13 mouse cellular contexts compared by ENCODE assay signal in the genomic region with DNA sequence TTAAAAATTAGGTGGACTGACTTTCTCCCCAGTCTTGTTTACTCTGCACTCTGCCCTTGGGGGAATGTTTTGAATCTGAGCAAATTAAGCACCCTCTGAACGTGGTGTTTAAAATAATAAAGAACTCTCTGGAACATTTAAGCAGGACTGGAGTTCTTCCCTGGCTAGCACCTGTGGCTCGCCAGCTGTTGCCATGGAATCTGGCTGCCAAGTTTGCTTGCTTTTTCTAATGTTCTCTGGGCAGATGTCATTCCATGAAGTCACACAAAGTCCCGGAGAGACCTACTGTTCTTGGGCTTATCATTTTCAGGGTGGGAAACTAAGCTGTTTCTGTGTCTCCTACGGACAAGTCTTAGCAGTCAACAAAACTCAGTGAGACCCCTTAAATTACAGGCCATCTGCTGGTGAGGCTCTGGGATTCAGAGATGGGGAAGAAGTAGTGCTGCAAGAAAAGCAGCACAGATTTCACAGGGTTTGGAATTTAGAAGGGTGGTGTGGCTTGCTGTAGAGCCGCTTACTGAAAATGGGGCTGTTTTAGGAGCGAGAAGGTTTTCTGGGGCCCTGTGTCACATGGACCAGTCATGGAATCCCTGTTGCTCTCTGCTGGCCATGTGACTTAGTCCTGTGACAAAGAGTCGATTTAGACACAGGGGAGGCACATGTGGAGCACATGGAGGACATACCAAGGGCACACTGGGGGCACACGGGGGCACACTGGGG.
A peak's percentile ranks its signal among the peaks of the same experiment; 100 is the strongest.
DNase-seq lines count a peak whose midpoint lies in the region; ATAC-seq and TF ChIP-seq lines count a peak whose summit lies in the region.
"Had no signal": no experiment of that assay in that cellular context is flagged by ENCODE, and none has a peak within 500 bp of the region (broad histone marks: within the 10 kb centered on the region; RNA-seq: fewer than 3 reads in every experiment).

No protein-coding gene starts in this region.

- peak; percentile 60 for DNase-seq in gastrocnemius, adult 18-20 months (ENCODE audit: low spot score)
- no peak for DNase-seq in gastrocnemius, postnatal 4 days (ENCODE audit: low spot score in 2 of 2)
- DNase-seq in midbrain, embryonic 11.5 days (ENCODE audit: low spot score, missing footprints): peak; percentile 81
- DNase-seq in heart, postnatal 0 days (ENCODE audit: low spot score): no peak
- peak; percentile 73 for DNase-seq in skeletal muscle tissue, adult 2 months (ENCODE audit: low read depth, low spot score)
- no peak for DNase-seq in kidney, adult 9 months
- DNase-seq: kidney, postnatal 25 days; spleen, adult 18-20 months; thymus, adult 18-20 months had no signal

- H3K4me1 ChIP-seq in midbrain, embryonic 11.5 days (ENCODE audit: control insufficient read depth, insufficient read depth, low read length): no peaks in the 10 kb centered on the region
- H3K4me1 ChIP-seq in midbrain, embryonic 13.5 days (replicated peaks): no peaks in the 10 kb centered on the region
- H3K4me1 ChIP-seq in heart, postnatal 0 days (ENCODE audit: control insufficient read depth, insufficient read depth): peaks cover 5% of the 10 kb centered on the region; the same call in 1 of the 2 replicates
- H3K4me1 ChIP-seq: liver, embryonic 15.5 days had no signal

- H3K9me3 ChIP-seq in midbrain, embryonic 11.5 days (ENCODE audit: control insufficient read depth, low read length): no peaks in the 10 kb centered on the region
- H3K9me3 ChIP-seq in midbrain, embryonic 13.5 days: no peaks in the 10 kb centered on the region
- no peaks in the 10 kb centered on the region for H3K9me3 ChIP-seq in heart, postnatal 0 days (replicated peaks; ENCODE audit: control insufficient read depth, low read length)
- H3K9me3 ChIP-seq: liver, embryonic 15.5 days had no signal

- H3K27ac ChIP-seq in midbrain, embryonic 11.5 days (ENCODE audit: low read depth, low read length): no peak overlapping the region
- no peak overlapping the region for H3K27ac ChIP-seq in midbrain, embryonic 13.5 days
- peak overlapping the region; percentile 6; the same call in 1 of the 2 replicates for H3K27ac ChIP-seq in heart, postnatal 0 days (ENCODE audit: low read depth)
- H3K27ac ChIP-seq: left cerebral cortex, adult 2 months; liver, embryonic 15.5 days had no signal

- TF ChIP-seq EP300 in heart, postnatal 0 days (IDR thresholded peaks at IDR 0.05; ENCODE audit: low read depth): no peak

- H3K4me3 ChIP-seq in midbrain, embryonic 11.5 days (ENCODE audit: low read depth, low read length): no peak overlapping the region
- H3K4me3 ChIP-seq in midbrain, embryonic 13.5 days (replicated peaks): no peak overlapping the region
- no peak overlapping the region for H3K4me3 ChIP-seq in heart, postnatal 0 days (ENCODE audit: low read depth, low read length)
- H3K4me3 ChIP-seq: left cerebral cortex, adult 2 months; liver, embryonic 15.5 days had no signal

- no peak overlapping the region for H3K9ac ChIP-seq in midbrain, embryonic 11.5 days (ENCODE audit: low read length)
- H3K9ac ChIP-seq in midbrain, embryonic 13.5 days (replicated peaks): no peak overlapping the region
- H3K9ac ChIP-seq in heart, postnatal 0 days (replicated peaks; ENCODE audit: low read depth, low read length): no peak overlapping the region
- H3K9ac ChIP-seq: liver, embryonic 15.5 days had no signal

- H3K36me3 ChIP-seq in midbrain, embryonic 11.5 days (ENCODE audit: control insufficient read depth, insufficient read depth, low read length): no peaks in the 10 kb centered on the region
- no peaks in the 10 kb centered on the region for H3K36me3 ChIP-seq in midbrain, embryonic 13.5 days
- H3K36me3 ChIP-seq in heart, postnatal 0 days (replicated peaks; ENCODE audit: control insufficient read depth, insufficient read depth, low read length): no peaks in the 10 kb centered on the region
- H3K36me3 ChIP-seq: liver, embryonic 15.5 days had no signal

- ATAC-seq in midbrain, embryonic 11.5 days (ENCODE audit: low FRiP score): no peak; the same call in 1 of the 2 replicates
- ATAC-seq in midbrain, embryonic 13.5 days: no peak
- peak; percentile 22; the same call in 1 of the 2 replicates for ATAC-seq in heart, postnatal 0 days (ENCODE audit: insufficient read depth, low read depth)
- ATAC-seq in CD4-positive, CD25-positive, alpha-beta regulatory T cell, adult 4 months: no peak

- TF ChIP-seq CTCF in heart, postnatal 0 days (IDR thresholded peaks at IDR 0.05; ENCODE audit: low read depth): no peak

- H3K4me2 ChIP-seq in midbrain, embryonic 11.5 days: no peak overlapping the region
- no peak overlapping the region for H3K4me2 ChIP-seq in midbrain, embryonic 13.5 days (replicated peaks)
- no peak overlapping the region for H3K4me2 ChIP-seq in heart, postnatal 0 days (ENCODE audit: low read depth, low read length)
- H3K4me2 ChIP-seq: liver, embryonic 15.5 days had no signal

- H3K27me3 ChIP-seq in midbrain, embryonic 11.5 days (ENCODE audit: control insufficient read depth, insufficient read depth, low read length): no peaks in the 10 kb centered on the region
- H3K27me3 ChIP-seq in midbrain, embryonic 13.5 days: peaks cover 2% of the 10 kb centered on the region; the same call in 1 of the 2 replicates
- H3K27me3 ChIP-seq in heart, postnatal 0 days (ENCODE audit: control insufficient read depth, insufficient read depth, low read length): no peaks in the 10 kb centered on the region
- H3K27me3 ChIP-seq: liver, embryonic 15.5 days had no signal

- 81% methylated on average over 8 of the region's 8 CpGs for WGBS in midbrain, embryonic 11.5 days
- 82% methylated on average over 8 of the region's 8 CpGs for WGBS in midbrain, embryonic 13.5 days
- 72% methylated on average over 8 of the region's 8 CpGs for WGBS in heart, postnatal 0 days

Comparison
In these comparisons a context has a peak if more than half of its experiments do, and no peak if none do; other contexts are left out.
1. DNase-seq: peak in gastrocnemius, adult 18-20 months (single experiment), midbrain, embryonic 11.5 days (single experiment) and skeletal muscle tissue, adult 2 months (single experiment); none in gastrocnemius, postnatal 4 days (0 of 2), heart, postnatal 0 days (single experiment) and kidney, adult 9 months (single experiment).